Mouse (Mus musculus) midbrain, embryonic 12.5 days (tissue): ENCODE measurements at regions not wholly inside any gene's neighbourhood (a gene's known extent, or its start where the extent isn't known, plus 50 kb on each side); places are given as distances from the start of the nearest gene placed in this dataset.
"Not testable (repeated sequence)": the region's sequence is repeated elsewhere in the genome, so short reads cannot be mapped to it uniquely, and the experiment has no call there.

Experiments
- ATAC-seq: fragments of 200-750 bp; cut with Nextera tagmentation; 2 replicates; pipeline ENCODE4 v1.8.0; 2017; ENCODE audit warnings: low read depth, moderate TSS enrichment, moderate library complexity; ENCODE audit not compliant: low FRiP score
- H3K27ac ChIP-seq: fragments of 300-500 bp; sonication (generic); replicated peaks from 2 replicates; pipeline ENCODE4 v1.5.1; 2016; ENCODE audit warnings: mild to moderate bottlenecking
- H3K27me3 ChIP-seq: fragments of 300-500 bp; sonication (generic); 2 replicates; pipeline ENCODE4 v1.6.1; 2016; ENCODE audit warnings: mild to moderate bottlenecking
- H3K36me3 ChIP-seq: fragments of 300-500 bp; sonication (generic); 2 replicates; pipeline ENCODE4 v1.6.1; 2016
- H3K4me1 ChIP-seq: fragments of 300-500 bp; sonication (generic); 2 replicates; pipeline ENCODE4 v1.6.1; 2016
- H3K4me2 ChIP-seq: fragments of 300-500 bp; sonication (generic); replicated peaks from 2 replicates; pipeline ENCODE4 v1.6.1; 2016; ENCODE audit warnings: mild to moderate bottlenecking, moderate library complexity
- H3K4me3 ChIP-seq: fragments of 300-500 bp; sonication (generic); 2 replicates; pipeline ENCODE4 v1.5.1; 2016; ENCODE audit warnings: mild to moderate bottlenecking
- H3K9ac ChIP-seq: fragments of 300-500 bp; sonication (generic); replicated peaks from 2 replicates; pipeline ENCODE4 v1.6.1; 2016; ENCODE audit warnings: mild to moderate bottlenecking, moderate library complexity
- H3K9me3 ChIP-seq: fragments of 300-500 bp; sonication (generic); 2 replicates; pipeline ENCODE4 v1.6.1; 2016; ENCODE audit warnings: mild to moderate bottlenecking
- WGBS: fragments of 180-500 bp; shearing (Covaris S2); methylation state at CpG from one replicate; pipeline ENCODE4 v1.1.7; 2016; 5-methylcytosine and 5-hydroxymethylcytosine counted together

DNA sequence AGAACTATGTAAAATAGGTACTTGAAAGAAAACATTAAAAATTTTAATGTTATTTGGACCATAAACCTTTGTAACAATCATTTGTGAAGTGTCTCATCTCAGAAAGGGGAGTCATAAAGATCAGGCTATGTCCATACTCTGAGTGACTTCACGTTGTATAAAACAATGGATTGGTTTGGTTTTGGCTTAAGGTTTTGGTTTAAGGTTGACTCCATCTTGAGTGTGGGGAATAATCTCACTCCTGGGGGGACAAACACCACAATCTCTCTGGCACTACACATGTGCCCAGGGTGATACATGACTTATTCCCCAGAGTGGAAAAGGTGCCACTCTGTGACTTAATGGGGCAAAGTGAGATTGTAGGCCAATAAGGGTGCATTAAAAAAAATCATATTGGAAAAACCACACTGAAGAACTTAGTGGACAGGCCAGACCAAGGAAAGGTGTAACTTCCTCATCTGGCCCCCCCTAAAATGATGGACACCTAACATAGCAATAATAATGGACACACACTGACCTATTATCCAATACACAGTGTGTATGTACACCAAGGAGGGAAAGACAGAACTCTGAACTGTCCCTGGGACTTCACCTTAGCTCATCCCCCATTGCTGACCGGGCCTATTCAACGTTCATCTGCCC is 89.2 kb upstream of the Cpsf6 start:
- Histone ChIP-seq H3K4me1 (no peaks in the 10 kb centered on the region), H3K27ac (no peak overlapping the region), H3K9me3 (peaks cover 5% of the 10 kb centered on the region; the same call in 1 of the 2 replicates), H3K9ac (no peak overlapping the region), H3K27me3 (peaks cover 16% of the 10 kb centered on the region), H3K36me3 (no peaks in the 10 kb centered on the region), H3K4me3 (no peak overlapping the region), H3K4me2 (no peak overlapping the region)
- WGBS: 96% methylated on average over 3 of the region's 3 CpGs
- no peak for ATAC-seq

- no peak for ATAC-seq
- no peaks in the 10 kb centered on the region for H3K36me3 ChIP-seq
- H3K9ac ChIP-seq: no peak overlapping the region
- H3K27ac ChIP-seq: no peak overlapping the region
- H3K4me3 ChIP-seq: no peak overlapping the region
- H3K27me3 ChIP-seq: peaks cover 14% of the 10 kb centered on the region
- H3K9me3 ChIP-seq: no peaks in the 10 kb centered on the region
- no peaks in the 10 kb centered on the region for H3K4me1 ChIP-seq
- WGBS: 87% methylated on average over 4 of the region's 4 CpGs
- no peak overlapping the region for H3K4me2 ChIP-seq
Observed at GRCm38 (mm10) chr10:117468381-117468780, 88.6 kb upstream of the Cpsf6 start.

DNA sequence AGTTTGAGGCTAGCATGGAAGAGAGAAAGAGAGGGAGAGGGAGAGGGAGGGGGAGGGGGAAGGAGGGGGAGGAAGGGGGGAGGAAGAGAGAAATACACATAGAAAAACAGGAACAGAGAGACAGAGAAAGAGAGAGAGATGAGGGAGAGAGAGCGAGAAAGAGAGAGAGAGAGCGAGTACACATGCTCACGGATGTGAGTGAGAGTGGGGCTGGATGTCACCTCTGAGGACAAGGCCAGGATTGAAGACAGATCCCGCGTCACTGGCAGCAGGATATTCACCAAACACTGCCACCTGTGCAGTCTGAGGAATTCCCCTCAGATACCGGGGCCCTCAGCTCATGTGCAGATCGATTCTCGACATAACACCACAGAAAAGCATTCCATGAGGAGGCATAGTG is 87.3 kb upstream of the Cpsf6 start:
- no peak overlapping the region for H3K9ac ChIP-seq
- no peak for ATAC-seq
- H3K9me3 ChIP-seq: no peaks in the 10 kb centered on the region
- H3K27ac ChIP-seq: no peak overlapping the region
- no peaks in the 10 kb centered on the region for H3K36me3 ChIP-seq
- WGBS: 95% methylated on average over 8 of the region's 8 CpGs
- no peak overlapping the region for H3K4me2 ChIP-seq
- no peaks in the 10 kb centered on the region for H3K4me1 ChIP-seq
- H3K27me3 ChIP-seq: peaks cover 4% of the 10 kb centered on the region
- H3K4me3 ChIP-seq: no peak overlapping the region

DNA sequence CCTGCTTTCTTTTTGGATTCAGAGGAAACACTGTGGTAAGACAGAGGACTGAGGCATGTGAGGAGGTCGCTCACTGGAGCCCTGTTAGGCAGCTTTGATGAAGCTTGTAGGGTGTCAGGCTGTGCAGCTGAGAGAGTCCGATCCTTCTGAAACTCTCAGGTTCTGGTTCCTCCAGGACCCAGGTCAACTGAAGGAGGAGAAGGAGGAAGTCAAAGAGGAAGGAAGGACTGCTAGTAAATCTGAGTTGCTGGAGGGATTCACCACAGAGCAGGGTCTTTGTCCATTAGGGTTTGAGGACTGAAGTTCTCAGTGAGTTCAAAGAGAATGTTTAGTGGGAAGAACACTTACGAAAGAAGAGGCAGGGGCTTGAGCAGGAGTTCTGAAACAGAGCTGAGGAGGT is 86.6 kb upstream of the Cpsf6 start:
- H3K4me2 ChIP-seq: no peak overlapping the region
- H3K27ac ChIP-seq: no peak overlapping the region
- no peaks in the 10 kb centered on the region for H3K9me3 ChIP-seq
- WGBS: 84% methylated on average over 3 of the region's 3 CpGs
- no peak overlapping the region for H3K9ac ChIP-seq
- no peak overlapping the region for H3K4me3 ChIP-seq
- H3K36me3 ChIP-seq: no peaks in the 10 kb centered on the region
- no peaks in the 10 kb centered on the region for H3K4me1 ChIP-seq
- no peak for ATAC-seq
- H3K27me3 ChIP-seq: peaks cover 4% of the 10 kb centered on the region

- Histone ChIP-seq H3K27ac (no peak overlapping the region), H3K4me2 (no peak overlapping the region), H3K36me3 (no peaks in the 10 kb centered on the region), H3K4me1 (no peaks in the 10 kb centered on the region), H3K27me3 (peaks cover under 1% of the 10 kb centered on the region; the same call in 1 of the 2 replicates), H3K4me3 (no peak overlapping the region), H3K9ac (no peak overlapping the region), H3K9me3 (no peaks in the 10 kb centered on the region)
- ATAC-seq: no peak
- WGBS: 81% methylated on average over 3 of the region's 3 CpGs
Observed at GRCm38 (mm10) chr10:117465671-117466250, 85.9 kb upstream of the Cpsf6 start.

- ATAC-seq: no peak
- Histone ChIP-seq H3K4me3 (no peak overlapping the region), H3K27ac (no peak overlapping the region), H3K4me1 (no peaks in the 10 kb centered on the region), H3K36me3 (no peaks in the 10 kb centered on the region), H3K9ac (no peak overlapping the region), H3K4me2 (no peak overlapping the region), H3K27me3 (no peaks in the 10 kb centered on the region; the same call in 1 of the 2 replicates), H3K9me3 (no peaks in the 10 kb centered on the region)
- 87% methylated on average over 12 of the region's 12 CpGs for WGBS
Observed at GRCm38 (mm10) chr10:117465058-117465660, 85.3 kb upstream of the Cpsf6 start.

GRCm38 (mm10) chr10:117464331-117464730 is 84.5 kb upstream of the Cpsf6 start:
- not testable (repeated sequence) for H3K9me3 ChIP-seq, H3K27ac ChIP-seq, H3K4me1 ChIP-seq, H3K9ac ChIP-seq, H3K4me2 ChIP-seq, H3K4me3 ChIP-seq, H3K36me3 ChIP-seq, ATAC-seq, H3K27me3 ChIP-seq

DNA sequence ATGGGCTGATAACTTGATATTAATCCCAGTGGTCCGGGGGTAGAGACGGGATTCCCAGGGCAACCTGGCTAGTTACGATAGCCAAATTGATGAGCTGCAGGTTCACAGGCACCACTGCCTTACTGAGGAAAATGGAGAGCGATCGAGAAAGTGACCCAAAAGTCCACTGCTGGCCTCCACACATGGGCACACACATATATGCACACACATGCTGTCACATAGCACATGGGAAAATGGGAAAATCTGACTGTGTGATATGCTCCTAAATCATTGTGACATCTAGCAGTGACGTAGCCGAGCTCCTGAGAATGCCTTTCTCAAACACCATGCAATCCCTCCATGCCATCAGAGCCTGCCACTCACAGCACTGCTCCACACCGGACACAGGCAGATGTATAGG is 83.8 kb upstream of the Cpsf6 start:
- no peak overlapping the region for H3K9ac ChIP-seq
- no peaks in the 10 kb centered on the region for H3K4me1 ChIP-seq
- no peaks in the 10 kb centered on the region; the same call in 1 of the 2 replicates for H3K27me3 ChIP-seq
- ATAC-seq: no peak
- no peak overlapping the region for H3K4me3 ChIP-seq
- WGBS: 91% methylated on average over 8 of the region's 8 CpGs
- no peaks in the 10 kb centered on the region for H3K36me3 ChIP-seq
- H3K4me2 ChIP-seq: no peak overlapping the region
- H3K9me3 ChIP-seq: no peaks in the 10 kb centered on the region
- no peak overlapping the region for H3K27ac ChIP-seq

- no peaks in the 10 kb centered on the region for H3K36me3 ChIP-seq
- H3K9me3 ChIP-seq: no peaks in the 10 kb centered on the region
- no peak overlapping the region for H3K27ac ChIP-seq
- ATAC-seq: no peak
- no peak overlapping the region for H3K9ac ChIP-seq
- no peak overlapping the region for H3K4me3 ChIP-seq
- WGBS: 96% methylated on average over 4 of the region's 4 CpGs
- no peaks in the 10 kb centered on the region; the same call in 1 of the 2 replicates for H3K27me3 ChIP-seq
- H3K4me1 ChIP-seq: no peaks in the 10 kb centered on the region
- no peak overlapping the region for H3K4me2 ChIP-seq
Observed at GRCm38 (mm10) chr10:117462921-117463320, 83.1 kb upstream of the Cpsf6 start.

DNA sequence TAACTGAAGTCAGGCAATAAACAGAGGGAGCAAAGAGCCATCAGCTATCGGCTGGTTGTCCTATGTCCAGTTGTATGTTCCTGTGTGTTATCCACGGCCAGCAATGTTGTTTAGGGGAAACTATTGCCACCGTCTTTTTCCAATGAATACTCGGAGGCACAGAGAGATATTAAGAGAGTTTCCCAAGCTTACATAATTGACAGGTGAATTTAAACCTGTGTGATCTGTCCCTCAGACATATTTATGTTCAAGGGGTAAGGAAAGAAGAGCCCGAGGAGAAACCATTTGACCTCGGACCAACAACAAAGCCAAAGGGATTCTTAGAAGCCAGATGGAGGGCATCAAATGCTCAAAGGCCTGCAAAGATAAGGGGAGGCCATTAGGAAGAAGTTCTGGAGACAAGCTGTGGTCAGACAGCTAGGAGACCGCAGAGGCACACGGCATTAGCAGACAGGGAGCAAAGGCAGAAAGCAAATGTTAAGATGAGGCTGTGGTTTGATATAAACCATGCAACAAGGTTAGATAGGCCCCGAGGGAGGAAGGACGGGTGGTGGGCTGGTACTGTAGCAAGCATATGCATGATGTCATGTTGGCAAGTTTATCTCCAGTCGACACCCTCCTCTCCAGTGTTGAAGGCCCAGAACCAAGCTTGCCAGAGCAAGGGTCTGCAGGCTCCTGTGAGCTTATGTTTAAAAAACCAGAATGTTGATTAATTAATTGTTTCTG is 82.1 kb upstream of the Cpsf6 start:
- Histone ChIP-seq H3K9ac (no peak overlapping the region), H3K4me2 (no peak overlapping the region), H3K27ac (no peak overlapping the region), H3K36me3 (no peaks in the 10 kb centered on the region), H3K4me3 (no peak overlapping the region), H3K4me1 (no peaks in the 10 kb centered on the region), H3K9me3 (no peaks in the 10 kb centered on the region), H3K27me3 (peaks cover 4% of the 10 kb centered on the region; the same call in 1 of the 2 replicates)
- ATAC-seq: no peak
- 88% methylated on average over 11 of the region's 11 CpGs for WGBS

- no peak overlapping the region for H3K9ac ChIP-seq
- no peak overlapping the region for H3K4me2 ChIP-seq
- peaks cover 11% of the 10 kb centered on the region; the same call in 1 of the 2 replicates for H3K27me3 ChIP-seq
- no peak for ATAC-seq
- H3K4me1 ChIP-seq: no peaks in the 10 kb centered on the region
- no peaks in the 10 kb centered on the region for H3K9me3 ChIP-seq
- no peaks in the 10 kb centered on the region for H3K36me3 ChIP-seq
- no peak overlapping the region for H3K27ac ChIP-seq
- H3K4me3 ChIP-seq: no peak overlapping the region
- 85% methylated on average over 4 of the region's 4 CpGs for WGBS
Observed at GRCm38 (mm10) chr10:117461261-117461660, 81.4 kb upstream of the Cpsf6 start.

DNA sequence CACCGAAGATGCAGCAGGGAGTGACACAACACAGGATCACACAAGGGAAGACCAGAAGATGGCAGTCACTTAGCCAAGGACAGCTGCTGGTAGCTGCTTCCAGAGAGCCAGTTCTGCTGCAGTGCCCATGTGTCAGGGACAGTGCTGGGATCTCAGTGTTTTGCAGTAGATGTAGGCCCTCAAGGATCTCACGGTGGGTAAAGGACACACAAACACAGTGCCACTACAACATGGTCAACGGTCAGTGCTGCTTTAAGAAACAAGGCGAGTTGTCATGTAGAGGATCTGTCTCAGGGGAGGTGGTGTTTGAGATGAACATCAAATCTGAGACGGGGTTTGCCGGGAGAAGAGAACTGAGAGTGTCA is 80.5 kb upstream of the Cpsf6 start:
- Histone ChIP-seq H3K27me3 (peaks cover 15% of the 10 kb centered on the region; the same call in 1 of the 2 replicates), H3K4me1 (no peaks in the 10 kb centered on the region), H3K4me2 (no peak overlapping the region), H3K9ac (no peak overlapping the region), H3K36me3 (no peaks in the 10 kb centered on the region), H3K9me3 (no peaks in the 10 kb centered on the region), H3K27ac (no peak overlapping the region), H3K4me3 (no peak overlapping the region)
- WGBS: 93% methylated on average over 6 of the region's 6 CpGs
- no peak for ATAC-seq
